Mouse (Mus musculus): ENCODE results near the gene Nepn. TPM values are rescaled to one million over a fixed set of nuclear protein-coding genes. Genes with fewer than 3 reads are reported as not detected.

Nepn gene
- total and polyA plus RNA-seq, 2 experiments from 2014 or later: not detected

GRCm38 (mm10) chr10:52415020-52415419 lies 26.2 kb downstream of the Nepn start:
- H3K9ac ChIP-seq (replicated peaks; ENCODE audit: low read length, poor library complexity, severe bottlenecking): no peak overlapping the region
- H3K9me3 ChIP-seq (ENCODE audit: low read length): no peaks in the 10 kb centered on the region
- peaks cover 10% of the 10 kb centered on the region; the same call in 1 of the 2 replicates for H3K4me1 ChIP-seq (ENCODE audit: insufficient read depth, low read length)
- no peak for TF ChIP-seq CTCF (IDR thresholded peaks at IDR 0.05)
- no peaks in the 10 kb centered on the region for H3K36me3 ChIP-seq (ENCODE audit: insufficient read depth, low read length)
- H3K27me3 ChIP-seq (ENCODE audit: insufficient read depth, low read length): no peaks in the 10 kb centered on the region
- H3K27ac ChIP-seq (ENCODE audit: low read depth, low read length): no peak overlapping the region
- DNase-seq (ENCODE audit: low spot score) (no peak), ATAC-seq (ENCODE audit: low FRiP score) (no peak)
- 88% methylated on average over 2 of the region's 2 CpGs for WGBS
- H3K4me2 ChIP-seq (ENCODE audit: low read depth, low read length, poor library complexity, severe bottlenecking): no peak overlapping the region
- no peak overlapping the region for H3K4me3 ChIP-seq (ENCODE audit: low read depth, low read length)

- Histone ChIP-seq H3K27me3 (ENCODE audit: insufficient read depth, low read length) (no peaks in the 10 kb centered on the region), H3K27ac (ENCODE audit: low read depth, low read length) (0 out of 2 replicates have a peak overlapping the region, but pooled peaks have one; percentile 68), H3K9me3 (ENCODE audit: low read length) (no peaks in the 10 kb centered on the region), H3K9ac (replicated peaks; ENCODE audit: low read length, poor library complexity, severe bottlenecking) (no peak overlapping the region), H3K4me2 (ENCODE audit: low read depth, low read length, poor library complexity, severe bottlenecking) (peak overlapping the region; percentile 52), H3K4me3 (ENCODE audit: low read depth, low read length) (peak overlapping the region; percentile 97; the same call in 1 of the 2 replicates), H3K36me3 (ENCODE audit: insufficient read depth, low read length) (no peaks in the 10 kb centered on the region), H3K4me1 (ENCODE audit: insufficient read depth, low read length) (peaks cover 10% of the 10 kb centered on the region; the same call in 1 of the 2 replicates)
- no peak for DNase-seq (ENCODE audit: low spot score)
- TF ChIP-seq CTCF (IDR thresholded peaks at IDR 0.05): no peak
- ATAC-seq (ENCODE audit: low FRiP score): no peak
- WGBS: 73% methylated on average over 2 of the region's 2 CpGs
These were observed 27.7 kb downstream of the Nepn start for GRCm38 (mm10) chr10:52416458-52416857.

DNA sequence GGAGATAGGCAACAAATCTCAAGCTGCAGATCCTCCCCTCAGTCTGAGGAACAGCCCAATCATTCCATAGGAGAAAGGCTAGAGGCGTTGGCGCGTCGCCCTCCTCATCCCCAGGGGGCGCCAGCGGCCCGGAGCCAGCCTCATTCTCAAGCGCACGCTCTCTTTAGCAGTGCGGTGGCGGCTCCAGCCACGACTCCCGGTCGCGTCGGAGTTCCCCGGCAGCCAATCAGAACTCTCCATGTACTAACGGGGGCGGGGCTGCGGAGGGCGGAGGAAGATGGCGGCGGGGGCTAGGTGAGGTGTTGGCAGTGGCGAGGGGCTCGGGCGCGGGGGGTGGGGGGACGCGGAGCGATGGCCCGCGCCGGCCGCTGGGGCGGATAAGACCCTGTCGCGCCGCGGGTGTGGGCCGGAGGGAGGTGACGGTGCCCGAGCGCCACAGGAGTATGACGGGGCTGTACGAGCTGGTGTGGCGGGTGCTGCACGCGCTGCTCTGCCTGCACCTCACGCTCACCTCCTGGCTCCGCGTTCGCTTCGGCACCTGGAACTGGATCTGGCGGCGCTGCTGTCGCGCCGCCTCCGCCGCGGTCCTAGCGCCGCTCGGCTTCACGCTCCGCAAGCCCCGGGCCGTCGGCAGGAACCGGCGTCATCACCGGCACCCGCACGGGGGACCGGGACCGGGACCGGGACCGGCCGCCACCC lies 28.7 kb downstream of the Nepn start, which contains the start of gene Nus1:
Gene Nus1, plus strand, starts transcription at position 249 of the 699 bp plus-strand sequence.
- Histone ChIP-seq H3K4me1 (ENCODE audit: insufficient read depth, low read length) (peaks cover 10% of the 10 kb centered on the region; the same call in 1 of the 2 replicates), H3K9ac (replicated peaks; ENCODE audit: low read length, poor library complexity, severe bottlenecking) (peak within 1 kb of the TSS; percentile 84), H3K4me3 (ENCODE audit: low read depth, low read length) (peak within 1 kb of the TSS; percentile 97), H3K27ac (ENCODE audit: low read depth, low read length) (peak within 1 kb of the TSS; percentile 96), H3K27me3 (ENCODE audit: insufficient read depth, low read length) (no peaks in the 10 kb centered on the region), H3K9me3 (ENCODE audit: low read length) (no peaks in the 10 kb centered on the region), H3K36me3 (ENCODE audit: insufficient read depth, low read length) (no peaks in the 10 kb centered on the region), H3K4me2 (ENCODE audit: low read depth, low read length, poor library complexity, severe bottlenecking) (peak within 1 kb of the TSS; percentile 73)
- peak; percentile 94 for TF ChIP-seq CTCF (IDR thresholded peaks at IDR 0.05)
- WGBS: under 1% methylated on average over 58 of the region's 79 CpGs
- ATAC-seq (ENCODE audit: low FRiP score) (peak; percentile 99), DNase-seq (ENCODE audit: low spot score) (peak; percentile 99)

DNA sequence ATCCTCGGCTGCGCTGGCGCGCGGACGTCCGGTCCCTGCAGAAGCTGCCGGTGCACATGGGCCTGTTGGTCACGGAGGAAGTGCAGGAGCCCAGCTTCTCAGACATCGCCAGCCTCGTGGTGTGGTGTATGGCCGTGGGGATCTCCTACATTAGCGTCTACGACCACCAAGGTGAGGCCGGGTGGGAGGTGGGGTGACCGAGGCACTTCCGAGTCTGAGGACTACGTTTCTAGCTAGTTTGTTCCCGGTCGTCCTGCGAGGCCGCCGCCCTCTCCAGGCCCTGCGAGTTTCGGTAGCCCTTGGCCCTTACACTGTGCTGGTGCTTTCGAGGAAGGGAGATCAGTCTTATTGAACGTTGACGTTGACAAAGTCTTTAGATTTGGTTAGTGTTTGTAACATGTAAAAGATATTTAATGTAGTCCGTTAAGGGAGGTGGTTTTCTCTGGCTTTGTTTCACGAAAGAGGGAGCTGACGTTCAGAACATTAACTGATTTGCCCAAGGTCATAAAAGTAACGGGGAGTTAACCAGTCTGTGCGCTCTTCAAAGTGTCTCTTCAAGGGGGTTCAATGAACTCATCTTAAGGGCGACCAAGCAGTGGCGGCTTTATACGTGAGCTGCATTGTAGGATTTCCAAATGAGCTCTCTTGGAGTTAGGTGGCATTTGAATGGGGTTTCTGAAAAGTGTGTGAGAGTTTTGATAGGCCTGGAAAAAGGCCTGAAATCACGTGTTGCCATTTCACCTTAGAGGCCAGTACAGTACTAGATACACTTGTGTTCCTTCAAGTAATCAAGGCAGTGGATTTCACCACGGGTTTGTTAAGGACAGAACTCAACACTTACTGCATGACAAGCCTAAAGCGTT lies 29.5 kb downstream of the Nepn start:
- Histone ChIP-seq H3K27ac (ENCODE audit: low read depth, low read length) (peak overlapping the region; percentile 96), H3K9me3 (ENCODE audit: low read length) (no peaks in the 10 kb centered on the region), H3K4me1 (ENCODE audit: insufficient read depth, low read length) (peaks cover 10% of the 10 kb centered on the region; the same call in 1 of the 2 replicates), H3K9ac (replicated peaks; ENCODE audit: low read length, poor library complexity, severe bottlenecking) (peak overlapping the region; percentile 84), H3K27me3 (ENCODE audit: insufficient read depth, low read length) (no peaks in the 10 kb centered on the region), H3K36me3 (ENCODE audit: insufficient read depth, low read length) (no peaks in the 10 kb centered on the region), H3K4me3 (ENCODE audit: low read depth, low read length) (peak overlapping the region; percentile 97), H3K4me2 (ENCODE audit: low read depth, low read length, poor library complexity, severe bottlenecking) (peak overlapping the region; percentile 73)
- 2% methylated on average over 39 of the region's 39 CpGs for WGBS
- ATAC-seq (ENCODE audit: low FRiP score) (peak; percentile 59), DNase-seq (ENCODE audit: low spot score) (peak; percentile 12)
- TF ChIP-seq CTCF (IDR thresholded peaks at IDR 0.05): no peak

DNA sequence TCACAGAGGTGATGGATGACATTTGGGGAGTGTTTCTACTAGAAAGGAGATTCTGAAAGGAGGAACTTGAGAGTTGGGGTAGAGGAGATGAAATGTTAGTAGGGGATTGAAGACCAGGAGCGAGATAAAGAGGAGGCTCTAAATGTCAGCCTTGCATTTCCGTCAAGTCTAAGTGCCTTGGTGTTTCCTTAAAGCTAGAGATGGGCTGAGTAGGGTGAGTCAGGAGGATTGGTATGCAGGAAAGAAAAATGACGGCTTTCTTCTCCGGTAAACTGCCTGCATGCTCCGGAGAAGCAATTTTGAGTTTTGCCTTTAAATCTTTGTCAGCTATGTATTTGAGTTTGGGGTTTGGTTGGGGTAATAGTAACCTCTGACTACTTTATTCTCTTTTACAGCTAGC lies 30.2 kb downstream of the Nepn start:
- TF ChIP-seq CTCF (IDR thresholded peaks at IDR 0.05): no peak
- no peak overlapping the region for H3K27ac ChIP-seq (ENCODE audit: low read depth, low read length)

More for the DNA sequence above, 30.2 kb downstream of the Nepn start:
- H3K4me2 ChIP-seq (ENCODE audit: low read depth, low read length, poor library complexity, severe bottlenecking): peak overlapping the region; percentile 73
- H3K4me1 ChIP-seq (ENCODE audit: insufficient read depth, low read length): peaks cover 10% of the 10 kb centered on the region; the same call in 1 of the 2 replicates
- H3K4me3 ChIP-seq (ENCODE audit: low read depth, low read length): peak overlapping the region; percentile 97
- 68% methylated on average over 5 of the region's 5 CpGs for WGBS
- H3K9me3 ChIP-seq (ENCODE audit: low read length): no peaks in the 10 kb centered on the region
- H3K9ac ChIP-seq (replicated peaks; ENCODE audit: low read length, poor library complexity, severe bottlenecking): peak overlapping the region; percentile 84
- H3K27me3 ChIP-seq (ENCODE audit: insufficient read depth, low read length): no peaks in the 10 kb centered on the region
- DNase-seq (ENCODE audit: low spot score) (no peak), ATAC-seq (ENCODE audit: low FRiP score) (no peak)
- no peaks in the 10 kb centered on the region for H3K36me3 ChIP-seq (ENCODE audit: insufficient read depth, low read length)
